Mouse (Mus musculus) granulocyte monocyte progenitor cell, adult 5-6 weeks (primary cell): ENCODE measurements around the gene Arhgdib. TPM values are rescaled to one million over a fixed set of nuclear protein-coding genes. Genes with fewer than 3 reads are reported as not detected.

Experiments used
- ATAC-seq: replicated peaks from 2 replicates; pipeline ENCODE4 v1.8.0; 2016; ENCODE audit warnings: mild to moderate bottlenecking, moderate TSS enrichment, inconsistent platforms; ENCODE audit not compliant: poor library complexity, severe bottlenecking
- total RNA-seq, 2 experiments: library from RNA; stranded (forward) in 1 of 2; stranded (reverse) in 1 of 2; fragments of 200-712, 200-1000 nt in 1 of 2; fragments of >200 nt in 1 of 2; fragmentation: Nextera tagmentation in 1 of 2; gene quantifications; 2 replicates each; pipeline ENCODE4 v1.2.3; 2014 to 2017

Gene Arhgdib
- total RNA-seq, 2 experiments from 2014 or later: 1,275 to 2,149 TPM

DNA sequence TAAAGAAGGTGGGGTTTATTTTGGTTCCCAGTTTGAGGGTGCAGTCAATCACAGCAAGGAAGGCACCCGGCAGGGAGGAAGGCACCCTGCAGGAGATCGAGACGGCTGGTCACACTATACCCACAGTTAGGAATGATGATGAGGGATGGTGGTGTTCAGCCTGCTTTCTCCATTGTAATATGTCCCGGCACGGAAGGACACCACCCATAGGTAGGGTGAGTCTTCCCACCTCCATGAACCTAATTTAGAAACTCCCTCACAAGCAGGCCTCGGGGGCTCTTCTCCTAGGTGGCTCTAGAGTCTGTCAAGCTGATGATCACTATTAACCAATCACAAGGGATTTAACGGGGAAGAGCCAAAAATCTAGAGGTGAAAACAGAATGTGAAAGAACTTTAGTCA lies 18.8 kb downstream of the Arhgdib start:
- no peak; the same call in 1 of the 2 replicates for ATAC-seq

DNA sequence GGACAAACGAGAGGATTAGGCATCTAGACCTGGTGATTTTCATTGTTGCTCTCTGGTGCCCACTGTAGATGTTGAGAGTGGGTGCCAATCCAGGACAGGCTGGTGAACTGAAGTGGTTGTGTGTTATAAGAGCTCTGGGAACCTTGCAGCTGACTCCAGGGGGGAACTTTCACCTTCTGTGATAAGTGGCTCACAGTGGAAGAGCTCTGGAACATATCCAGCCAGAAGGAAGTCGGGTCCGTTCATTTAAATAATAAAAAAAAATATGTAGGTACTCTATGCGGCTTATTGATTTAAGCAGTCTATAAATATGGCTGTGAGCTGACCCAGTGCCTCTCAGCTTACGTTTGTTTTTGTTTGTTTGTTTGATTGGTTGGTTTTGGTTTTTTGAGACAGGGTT lies 19.6 kb downstream of the Arhgdib start, which contains the start of gene Erp27:
Gene Erp27, minus strand, starts transcription at position 101 of the 400 bp plus-strand sequence.
- no peak for ATAC-seq

DNA sequence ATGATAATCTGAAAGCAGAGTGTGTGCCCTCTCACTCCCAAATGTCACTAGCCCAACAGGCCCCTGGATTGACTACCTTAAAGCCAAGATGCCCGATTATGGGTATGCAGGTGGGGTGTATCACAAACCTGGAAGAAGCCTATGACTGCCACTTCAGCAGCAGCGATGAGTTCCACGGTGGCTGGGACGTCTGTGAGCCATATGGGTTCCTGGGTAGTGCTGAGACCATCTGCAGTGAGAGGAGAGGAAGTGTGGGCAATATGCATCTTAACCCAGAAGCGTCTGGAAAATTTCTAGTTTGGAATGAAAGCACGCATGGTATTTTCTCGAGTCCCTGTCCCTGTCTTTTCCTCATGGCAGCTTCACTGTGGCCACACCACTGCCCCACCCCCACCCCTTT lies 20.1 kb downstream of the Arhgdib start:
- no peak for ATAC-seq

DNA sequence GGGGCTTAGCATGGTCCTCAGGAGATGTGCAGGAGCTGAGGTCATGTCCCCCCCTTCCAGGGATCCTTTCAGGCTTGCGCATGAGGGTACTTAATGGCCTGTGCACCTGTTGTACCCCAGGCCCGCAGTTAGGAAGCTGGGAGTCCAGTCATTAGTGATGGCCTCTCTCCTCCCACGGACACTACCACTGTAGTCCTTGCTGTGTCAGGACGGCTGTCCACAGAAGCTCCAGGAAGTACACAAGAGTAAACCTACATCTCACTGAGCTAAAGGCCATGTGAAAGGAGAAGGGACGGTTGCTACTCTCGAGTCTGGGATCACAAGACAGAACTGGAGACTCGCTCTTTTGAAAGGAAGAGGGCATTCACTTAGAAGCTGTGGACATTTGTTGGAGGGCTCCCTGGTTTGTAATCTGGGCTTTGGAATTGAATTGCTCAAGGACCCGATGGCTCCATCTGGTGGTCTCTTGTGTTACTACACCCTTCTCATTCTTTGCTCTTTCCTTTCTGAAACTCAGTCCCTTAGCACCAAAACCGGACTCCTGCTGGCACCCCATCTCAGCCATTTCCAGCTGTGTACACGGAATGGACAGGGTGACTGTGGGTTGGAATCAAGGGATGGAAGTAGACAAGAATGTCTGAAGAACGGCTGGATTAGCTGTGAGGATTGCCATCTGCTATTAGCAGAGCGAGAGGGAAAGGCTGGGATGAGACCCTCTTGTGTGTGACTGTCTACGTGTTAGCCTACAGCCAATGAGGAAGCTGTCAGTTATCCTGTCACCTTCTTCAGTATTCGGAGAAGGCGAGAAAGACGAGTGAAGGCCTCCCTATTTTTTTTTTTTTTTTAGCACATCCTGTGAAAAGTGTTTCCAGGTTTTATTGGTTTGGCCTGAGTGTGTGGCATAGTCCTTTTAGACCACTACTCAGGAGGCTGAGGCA lies 21.1 kb downstream of the Arhgdib start:
- ATAC-seq: peak; percentile 72

DNA sequence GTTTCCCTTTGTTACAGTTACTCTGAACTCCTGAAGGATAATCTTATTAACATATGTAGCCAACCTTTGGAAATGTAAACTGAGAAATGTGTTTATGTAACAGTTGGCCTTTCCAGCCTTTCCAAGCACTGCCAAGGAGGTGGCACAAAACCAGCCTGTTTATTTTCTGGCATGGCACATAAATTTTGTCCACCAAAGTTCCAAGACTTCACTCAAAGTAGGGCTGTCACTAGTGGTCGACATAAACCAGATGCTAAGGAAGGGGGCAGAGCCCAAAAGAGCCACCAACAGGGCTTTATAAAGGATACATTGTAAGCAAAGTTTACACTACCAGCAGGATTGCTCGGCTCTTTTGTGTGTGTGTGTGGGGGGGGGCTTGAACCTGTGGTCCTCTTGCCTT lies 23.8 kb downstream of the Arhgdib start:
- no peak for ATAC-seq

DNA sequence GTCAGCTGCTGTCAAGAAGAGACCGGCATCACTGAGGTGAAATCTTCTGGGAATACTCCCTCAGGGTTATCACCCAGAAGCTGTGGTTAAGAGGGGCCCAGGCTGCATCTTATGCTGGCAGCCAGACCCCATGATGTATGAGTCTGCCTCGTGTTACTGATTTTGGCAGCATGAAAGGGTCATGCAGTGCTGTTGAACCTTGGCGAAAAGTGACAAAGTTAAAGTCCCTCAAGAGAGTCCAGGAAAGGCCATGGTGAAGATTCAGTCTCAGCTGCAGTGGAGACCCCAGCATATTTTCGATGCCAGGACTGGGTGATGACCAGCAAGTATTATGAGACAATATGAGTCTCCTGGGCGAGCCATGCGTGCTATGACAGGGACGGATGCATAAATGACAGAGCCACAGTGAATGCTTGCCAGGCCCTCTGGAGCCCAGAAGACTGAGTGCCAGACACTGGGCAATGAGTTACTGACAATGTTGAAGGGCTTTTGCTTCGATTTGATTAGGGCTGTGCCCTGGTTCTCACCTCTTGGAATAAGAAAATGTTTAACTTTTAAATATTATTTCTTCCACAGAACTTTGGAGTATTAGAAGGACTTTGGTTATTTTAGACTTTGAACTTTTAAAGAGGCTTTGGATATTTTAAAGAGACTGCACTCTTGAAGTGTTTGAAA lies 25.8 kb downstream of the Arhgdib start:
- no peak for ATAC-seq

DNA sequence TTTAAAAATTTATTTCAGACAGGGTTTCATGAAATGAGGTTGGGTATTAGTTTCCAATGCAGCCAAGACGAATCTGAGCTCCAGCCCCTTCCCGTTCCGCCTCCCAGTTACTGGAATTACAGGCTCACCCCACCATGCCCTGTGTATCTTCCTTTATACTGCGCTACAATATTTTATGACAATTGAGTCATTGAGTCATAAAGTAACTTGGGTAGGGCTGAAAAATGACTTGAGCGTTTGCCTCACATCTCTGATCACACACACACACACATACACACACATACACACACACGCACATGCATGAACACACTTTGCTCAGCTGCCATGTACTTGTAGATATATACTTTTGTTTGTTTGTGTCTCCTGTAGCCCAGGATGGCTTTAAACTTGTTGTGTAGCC lies 27.5 kb downstream of the Arhgdib start:
- no peak for ATAC-seq

DNA sequence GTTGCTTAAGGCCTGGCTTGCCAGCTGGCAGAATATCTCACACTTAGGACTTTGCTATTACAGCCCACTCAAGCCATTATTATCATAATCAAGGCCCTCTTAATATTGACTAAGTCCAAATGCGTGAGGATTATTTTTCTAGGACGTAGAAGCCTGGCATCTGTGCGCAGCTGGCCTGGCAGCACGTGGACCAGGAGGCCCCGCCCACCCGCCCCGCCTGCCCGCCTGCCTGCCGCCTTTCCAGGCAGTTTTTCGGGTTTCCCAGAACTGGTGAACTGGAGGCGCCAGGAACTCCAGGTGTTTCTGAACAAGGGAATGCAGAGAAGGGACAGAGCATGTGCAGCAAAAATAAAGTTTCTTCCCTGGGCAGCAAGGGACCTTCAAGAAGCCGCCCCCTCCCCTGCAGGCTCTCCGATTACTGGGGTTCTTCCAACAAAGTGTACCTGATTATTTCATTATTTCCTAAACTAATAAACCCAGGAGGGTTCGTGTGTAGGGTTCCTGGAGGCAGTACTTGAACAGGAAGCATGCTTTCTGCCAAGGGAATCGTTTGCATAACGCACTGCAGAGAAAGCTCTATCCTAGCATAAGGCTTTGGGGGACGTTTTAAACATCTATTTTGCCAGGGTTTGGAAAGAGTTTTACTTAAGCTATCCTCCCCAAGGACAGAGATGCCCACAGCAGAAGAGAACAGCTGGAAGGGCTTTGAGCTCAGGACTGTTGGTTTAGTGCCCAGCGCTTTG lies 28.1 kb downstream of the Arhgdib start:
- peak; percentile 50 for ATAC-seq

DNA sequence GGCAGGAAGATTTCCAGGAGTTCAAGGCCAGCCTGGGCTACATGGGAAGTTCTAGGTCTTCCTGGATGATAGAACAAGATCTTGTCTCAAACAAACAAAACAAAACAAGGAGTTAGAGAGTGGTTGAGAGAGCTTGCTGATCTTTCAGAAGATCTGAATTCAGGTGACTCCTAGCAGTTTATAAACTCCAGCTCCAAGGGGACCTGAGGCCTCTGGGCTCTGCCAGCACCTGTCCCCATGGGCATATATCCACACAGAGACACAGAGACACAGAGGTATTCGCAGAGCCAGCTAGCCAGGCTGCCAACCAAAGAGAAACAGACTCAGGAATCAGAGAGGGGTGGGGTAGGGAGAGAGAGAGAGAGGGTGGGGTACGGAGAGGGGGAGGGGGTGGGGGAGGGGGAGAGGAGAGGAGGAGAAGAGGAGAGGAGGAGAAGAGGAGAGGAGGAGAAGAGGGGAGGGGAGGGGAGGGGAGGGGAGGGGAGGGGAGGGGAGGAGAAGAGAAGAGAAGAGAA lies 28.9 kb downstream of the Arhgdib start:
- no peak for ATAC-seq

DNA sequence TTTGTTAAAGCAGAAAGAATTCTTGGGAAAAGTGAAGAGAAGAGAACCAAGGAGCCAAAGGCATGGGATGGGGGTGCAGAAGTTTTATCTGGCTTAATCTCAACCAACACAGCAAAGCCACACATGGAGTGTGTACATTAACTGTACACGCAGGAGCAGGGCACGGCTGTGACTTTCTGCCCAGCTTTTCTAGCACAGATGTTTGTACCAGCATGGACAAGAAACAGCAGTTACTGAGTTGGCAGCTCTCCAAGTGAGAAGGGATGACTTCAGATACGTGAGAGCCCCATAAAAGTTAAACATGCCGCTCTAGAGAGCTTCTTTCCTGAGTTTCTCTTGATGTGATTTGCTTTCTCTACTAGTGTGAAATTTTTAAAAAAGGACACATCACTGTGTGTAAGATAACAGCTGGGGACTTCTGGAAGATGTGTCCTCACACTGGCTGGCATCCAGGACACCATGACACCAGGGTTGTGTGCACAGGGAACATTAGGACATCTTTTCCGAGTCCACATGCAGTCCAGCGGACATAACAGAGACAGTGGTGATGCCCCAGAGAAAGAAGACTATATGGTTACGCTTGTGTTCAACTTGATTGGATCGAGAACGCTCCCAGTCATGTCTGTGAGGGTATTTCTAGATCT lies 31.3 kb downstream of the Arhgdib start:
- ATAC-seq: no peak

DNA sequence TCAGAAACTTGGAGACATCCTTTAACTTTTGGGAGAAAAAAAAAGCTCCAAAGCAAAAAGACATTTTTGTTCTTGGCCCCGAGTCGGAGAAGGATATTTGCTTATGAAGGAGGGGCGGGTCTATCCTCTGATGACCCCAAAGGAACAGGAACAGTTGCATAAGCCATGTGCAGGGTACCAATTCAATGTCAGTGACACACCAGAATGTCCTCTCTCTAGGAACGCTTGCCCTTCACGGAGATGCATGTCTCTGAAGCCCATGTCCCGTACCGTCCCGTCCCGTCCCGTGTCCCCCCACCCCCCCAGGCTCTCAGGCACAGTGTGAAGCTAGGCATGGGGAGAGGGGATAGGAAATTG lies 34.8 kb downstream of the Arhgdib start:
- no peak for ATAC-seq

DNA sequence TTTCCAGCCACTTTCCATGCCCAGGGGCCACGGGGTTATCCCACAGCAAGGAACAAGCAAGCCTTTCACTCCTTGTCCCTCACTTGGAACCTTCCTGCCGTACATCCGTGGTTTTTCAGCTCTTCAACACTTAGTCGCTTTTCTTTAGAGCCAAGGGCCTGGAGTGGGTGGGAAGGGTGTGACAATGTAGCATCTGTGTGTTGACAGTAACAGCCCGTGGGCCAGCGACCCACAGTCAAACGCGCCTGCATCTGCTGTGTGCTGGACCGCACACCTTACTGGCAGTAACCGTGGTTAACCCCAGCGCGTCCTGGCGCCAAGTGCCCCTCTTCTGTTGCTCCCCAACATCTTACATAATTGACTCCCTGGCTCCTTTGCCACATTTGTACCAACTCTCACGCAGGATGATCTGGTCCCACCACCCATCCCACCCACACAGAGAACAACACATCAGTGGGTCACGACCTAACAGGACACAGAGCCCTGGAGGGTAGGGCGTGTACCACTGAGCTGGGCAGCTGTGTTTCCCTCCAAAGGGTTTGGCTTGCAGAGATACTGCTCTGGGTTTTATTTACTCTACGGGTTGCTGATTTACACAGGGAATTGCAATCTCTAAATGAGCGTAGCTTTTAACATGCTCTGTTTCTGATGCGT lies 35.3 kb downstream of the Arhgdib start:
- no peak for ATAC-seq

DNA sequence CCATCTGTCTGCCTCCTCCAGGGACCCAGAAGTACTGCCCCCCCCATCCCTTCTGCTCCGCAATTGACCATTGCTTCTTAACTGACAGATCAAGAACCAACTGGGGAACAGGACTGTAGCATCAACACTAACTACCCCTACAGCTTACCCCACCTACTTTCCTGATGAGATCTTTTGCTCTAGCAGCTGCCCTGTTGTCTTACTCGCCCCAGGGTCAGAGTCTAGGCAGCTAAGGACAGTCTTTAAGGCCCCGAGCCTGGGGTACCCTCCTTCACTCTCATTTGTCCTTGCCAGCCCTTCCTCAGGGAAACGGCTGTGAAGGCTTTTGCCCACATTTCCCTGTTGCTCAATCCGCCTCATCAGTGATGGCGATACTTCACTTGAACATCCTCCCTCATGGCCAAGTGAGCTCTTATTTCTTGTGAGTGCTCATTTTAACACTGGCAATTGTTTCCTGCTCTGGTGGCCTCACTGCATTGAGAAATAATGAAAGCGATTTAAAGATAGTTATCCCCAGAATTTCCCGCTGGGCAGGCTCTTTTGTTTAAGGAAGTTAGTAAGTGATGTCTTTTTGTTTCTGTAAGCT lies 37.7 kb downstream of the Arhgdib start:
- peak; percentile 79 for ATAC-seq

DNA sequence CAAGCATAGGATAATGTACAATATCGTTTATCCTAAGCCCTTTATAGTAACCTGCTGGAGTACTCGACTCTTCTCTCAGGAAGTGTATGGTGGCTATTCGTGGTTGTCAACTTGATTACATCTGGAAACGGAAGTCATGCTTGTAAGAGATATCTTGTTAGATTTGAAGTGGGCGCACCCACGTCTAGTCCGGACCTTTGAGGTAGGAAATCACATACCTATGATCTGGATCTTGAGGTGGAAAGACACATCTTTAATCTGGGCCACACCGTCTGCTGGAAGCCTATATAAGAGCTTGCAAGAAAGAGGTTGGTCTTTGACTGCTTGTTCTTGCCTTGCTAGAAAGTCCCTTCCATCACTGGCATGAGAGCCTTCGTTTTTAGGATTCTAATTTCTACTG lies 39.2 kb downstream of the Arhgdib start:
- no peak for ATAC-seq

DNA sequence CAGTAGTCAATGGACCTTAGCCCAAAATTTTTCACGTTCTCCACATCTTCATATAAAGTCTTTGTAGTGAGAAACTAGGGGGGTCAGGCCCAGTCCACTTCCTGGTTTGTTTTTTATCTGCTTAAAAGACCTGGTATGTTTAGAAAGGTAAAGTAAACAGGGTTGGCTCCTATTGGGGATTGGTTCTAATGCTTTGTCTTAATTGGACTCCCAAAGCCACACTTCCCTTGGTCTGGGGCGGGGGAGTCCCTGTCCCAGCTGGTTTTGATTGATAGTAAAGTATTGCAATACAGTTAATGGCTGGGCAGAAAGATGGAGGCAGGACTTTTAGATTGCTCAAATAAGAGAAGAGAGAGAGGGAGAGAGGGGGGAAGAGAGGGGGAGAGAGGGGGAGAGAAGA lies 40.7 kb downstream of the Arhgdib start:
- ATAC-seq: no peak

DNA sequence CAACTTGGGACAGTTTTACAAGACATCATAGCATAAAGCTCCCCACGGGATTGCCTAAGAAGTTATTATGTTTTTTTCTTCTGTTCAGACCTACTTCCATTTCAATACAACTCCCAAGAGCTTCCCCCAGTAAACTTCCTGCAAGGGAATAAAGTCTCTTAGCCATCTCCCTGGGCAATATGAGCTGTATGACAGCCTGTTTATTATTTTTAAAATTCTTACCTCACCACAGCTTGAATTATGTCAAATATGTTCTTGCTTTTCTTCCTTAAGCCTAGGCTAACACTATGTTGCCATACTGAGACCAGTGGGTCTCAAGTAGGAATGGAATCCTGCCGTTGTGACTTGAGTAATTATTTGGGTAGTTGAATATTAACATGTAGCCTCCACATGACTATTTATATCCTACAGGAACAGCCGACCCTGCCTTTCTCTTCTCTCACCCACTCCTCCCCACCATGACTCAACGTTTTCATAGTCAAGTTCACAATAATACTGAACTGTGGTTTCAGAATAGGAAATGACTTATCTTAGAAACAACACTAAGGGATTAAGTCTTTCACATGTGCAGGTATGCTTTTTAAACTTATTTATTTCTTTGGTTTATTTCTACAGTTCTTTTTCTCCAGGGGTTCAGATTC lies 41.2 kb downstream of the Arhgdib start:
- ATAC-seq: peak; percentile 47

DNA sequence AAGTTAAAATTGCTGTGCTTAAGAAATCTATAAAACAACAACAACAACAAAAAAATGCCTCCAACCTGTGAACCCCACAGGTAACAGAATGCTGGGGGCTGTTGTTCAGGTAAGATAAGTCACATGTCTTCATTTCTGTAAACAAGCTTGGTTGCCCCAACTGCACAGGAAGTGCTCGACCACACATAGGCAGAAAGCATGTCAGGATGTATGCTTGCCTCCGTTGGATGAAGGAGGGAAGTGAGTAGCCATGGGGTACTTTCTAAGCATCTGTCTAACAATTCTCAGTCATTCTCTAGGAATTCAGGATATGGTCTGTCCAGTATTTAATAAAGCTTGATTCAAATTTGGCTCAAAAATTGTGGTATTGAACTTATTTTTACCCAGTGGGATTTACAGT lies 42.7 kb downstream of the Arhgdib start:
- ATAC-seq: peak; percentile 34

DNA sequence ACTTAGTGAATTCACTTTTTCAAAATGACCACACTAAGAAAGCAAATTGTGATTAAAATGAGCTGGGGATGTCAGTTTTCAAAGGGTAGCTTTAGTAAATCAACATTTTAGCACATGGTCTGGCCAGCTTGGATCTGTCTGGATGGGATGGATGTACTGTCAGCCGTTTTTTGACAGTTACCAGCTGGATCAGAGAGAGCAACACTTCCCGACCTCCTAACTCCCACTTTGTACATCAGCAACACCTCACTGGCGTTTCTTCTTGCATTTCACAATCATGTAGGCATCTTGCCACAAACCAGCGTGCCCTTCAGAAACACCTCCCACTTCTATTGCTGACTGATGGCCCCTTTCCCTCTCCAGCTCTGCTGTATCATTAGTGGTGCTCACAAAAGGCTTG lies 43.5 kb downstream of the Arhgdib start:
- peak; percentile 70 for ATAC-seq

DNA sequence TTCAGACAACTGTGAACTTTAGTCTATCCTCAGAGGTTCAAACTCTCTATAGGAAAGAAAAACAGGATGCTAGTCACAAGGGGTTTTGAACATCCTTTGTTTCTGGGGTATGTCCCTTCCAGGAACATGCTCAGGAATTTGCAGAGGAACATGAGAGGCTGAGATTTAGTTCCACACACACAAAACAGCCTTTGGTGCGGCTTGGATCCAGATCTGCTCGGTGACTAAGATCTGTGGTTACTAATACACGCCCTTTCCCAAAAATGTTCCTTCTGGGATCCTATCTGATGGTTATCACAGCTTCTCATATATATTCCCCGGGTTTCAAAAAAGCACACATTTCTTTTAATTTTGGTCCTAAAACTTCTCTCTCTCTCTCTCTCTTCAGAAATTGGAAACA lies 43.9 kb downstream of the Arhgdib start:
- ATAC-seq: no peak
